9 mouse cellular contexts compared by ENCODE assay signal in genomic region chr2:129544448-129544847, GRCm38 (mm10). TPM values are rescaled to one million over a fixed set of nuclear protein-coding genes. Genes with fewer than 3 reads are reported as not detected.
DNase-seq lines count a peak whose midpoint lies in the region; ATAC-seq and TF ChIP-seq lines count a peak whose summit lies in the region.
"Had no signal": no experiment of that assay in that cellular context is flagged by ENCODE, and none has a peak within 500 bp of the region (broad histone marks: within the 10 kb centered on the region; RNA-seq: fewer than 3 reads in every experiment).

No protein-coding gene starts in this region.

- WGBS in forebrain, embryonic 13.5 days, result 14% methylated on average over 4 of the region's 4 CpGs
- 22% methylated on average over 4 of the region's 4 CpGs for WGBS in forebrain, embryonic 12.5 days

- no peak overlapping the region for H3K9ac ChIP-seq in forebrain, embryonic 13.5 days
- H3K9ac ChIP-seq in forebrain, embryonic 12.5 days, result no peak overlapping the region

- in situ Hi-C loops in Patski (cut with MboI; ENCODE audit: low pct_unique_long_range_greater_than_20kb), result no loop called here

- no peak for TF ChIP-seq CTCF in Patski (IDR thresholded peaks at IDR 0.05)
- TF ChIP-seq CTCF in gastrocnemius, adult 2 months (IDR thresholded peaks at IDR 0.05), result no peak

- no peaks in the 10 kb centered on the region for H3K36me3 ChIP-seq in forebrain, embryonic 13.5 days (ENCODE audit: poor library complexity, severe bottlenecking)
- no peaks in the 10 kb centered on the region for H3K36me3 ChIP-seq in forebrain, embryonic 12.5 days (replicated peaks)

- peaks cover 11% of the 10 kb centered on the region for H3K4me1 ChIP-seq in forebrain, embryonic 13.5 days
- H3K4me1 ChIP-seq in forebrain, embryonic 12.5 days, result peaks cover 9% of the 10 kb centered on the region; the same call in 1 of the 2 replicates

- intact Hi-C loops in gastrocnemius, adult 2 months (cut with DNase I), result no loop called here

- POLR2A ChIA-PET in Patski (lab: Charles Lee), result interaction anchor here (0.6 kb wide), 1 partner anchor 41 kb away, joined by 3 read pairs; no protein-coding TSS in a partner anchor

- H3K9me3 ChIP-seq in forebrain, embryonic 13.5 days (replicated peaks), result no peaks in the 10 kb centered on the region
- H3K9me3 ChIP-seq in forebrain, embryonic 12.5 days, result no peaks in the 10 kb centered on the region

- H3K4me2 ChIP-seq in forebrain, embryonic 13.5 days, result no peak overlapping the region
- H3K4me2 ChIP-seq in forebrain, embryonic 12.5 days, result no peak overlapping the region

- DNase-seq in Patski (ENCODE audit: low read depth, low spot score), result peak; percentile 42
- DNase-seq in fibroblast of lung, adult 2 months (ENCODE audit: low read depth), result peak; percentile 36
- peak; percentile 83 to 86 for DNase-seq in kidney, postnatal 25 days
- no peak for DNase-seq in adrenal gland, postnatal 14 days
- DNase-seq in layer of hippocampus, adult 18-20 months (ENCODE audit: low spot score in 2 of 2), result no peak
- no peak for DNase-seq in gastrocnemius, adult 2 months

- peak; percentile 42; the same call in 1 of the 2 replicates for ATAC-seq in forebrain, embryonic 13.5 days
- ATAC-seq in forebrain, embryonic 12.5 days (ENCODE audit: low FRiP score), result no peak
- peak; percentile 52 for ATAC-seq in Patski

- CTCF ChIA-PET in Patski (lab: Charles Lee), result interaction anchor here (2.4 kb wide), 1 partner anchor 12 kb away, joined by 6 read pairs; no protein-coding TSS in a partner anchor

- H3K27me3 ChIP-seq in forebrain, embryonic 13.5 days, result no peaks in the 10 kb centered on the region
- no peaks in the 10 kb centered on the region for H3K27me3 ChIP-seq in forebrain, embryonic 12.5 days
- H3K27me3 ChIP-seq in Patski, result no peaks in the 10 kb centered on the region

- H3K4me3 ChIP-seq in forebrain, embryonic 13.5 days, result no peak overlapping the region
- H3K4me3 ChIP-seq in forebrain, embryonic 12.5 days (replicated peaks), result no peak overlapping the region
- H3K4me3 ChIP-seq in gastrocnemius, adult 2 months, result no peak overlapping the region

- H3K27ac ChIP-seq in forebrain, embryonic 13.5 days, result peak overlapping the region; percentile 40; the same call in 1 of the 2 replicates
- H3K27ac ChIP-seq in forebrain, embryonic 12.5 days, result no peak overlapping the region
- H3K27ac ChIP-seq in gastrocnemius, adult 2 months, result no peak overlapping the region
- H3K27ac ChIP-seq: stomach, postnatal 0 days had no signal

RNA-seq across cellular contexts. Expression of gene F830045P16Rik, which starts 8.0 kb away (rescaled TPM):
- not detected in 2 replicates for polyA plus RNA-seq in forebrain, embryonic 13.5 days (2015; fragmentation: Nextera tagmentation; extraction: Ambion mirVana)
- not detected in 2 replicates for polyA plus RNA-seq in forebrain, embryonic 12.5 days (2016; fragmentation: Nextera tagmentation; extraction: Ambion mirVana)
- polyA plus RNA-seq in Patski (2021), result not detected
- not detected in 2 replicates for total RNA-seq in adrenal gland, postnatal 14 days (2021)
- total RNA-seq in layer of hippocampus, adult 18-20 months (2021), result under 1 TPM; 0.22 to 0.43 TPM
- not detected for total RNA-seq in gastrocnemius, adult 2 months (2021)

RNA-seq across cellular contexts. Expression of gene Sirpa, which starts 48.2 kb away (rescaled TPM):
- 16.9 and 19.5 TPM in 2 replicates for polyA plus RNA-seq in forebrain, embryonic 13.5 days (2015; fragmentation: Nextera tagmentation; extraction: Ambion mirVana)
- 18.2 and 20.0 TPM in 2 replicates for polyA plus RNA-seq in forebrain, embryonic 12.5 days (2016; fragmentation: Nextera tagmentation; extraction: Ambion mirVana)
- 110 TPM for polyA plus RNA-seq in Patski (2021)
- 39.9 and 47.4 TPM in 2 replicates for total RNA-seq in adrenal gland, postnatal 14 days (2021)
- total RNA-seq in layer of hippocampus, adult 18-20 months (2021), result 100 to 1,000 TPM; 295 to 305 TPM
- total RNA-seq in gastrocnemius, adult 2 months (2021), result 1 to 10 TPM; 5.0 to 7.4 TPM

Comparison
In these comparisons a context has a peak if more than half of its experiments do, and no peak if none do; other contexts are left out.
1. DNase-seq: peak in Patski (single experiment), fibroblast of lung, adult 2 months (single experiment) and kidney, postnatal 25 days (2 of 2); none in adrenal gland, postnatal 14 days (single experiment), layer of hippocampus, adult 18-20 months (0 of 2) and gastrocnemius, adult 2 months (single experiment).